Mouse (Mus musculus) forebrain, embryonic 12.5 days (tissue): Measurements from ENCODE around the gene Sat2. TPM values are rescaled to one million over a fixed set of nuclear protein-coding genes. Genes with fewer than 3 reads are reported as not detected.
"Not testable (repeated sequence)": the region's sequence is repeated elsewhere in the genome, so short reads cannot be mapped to it uniquely, and the experiment has no call there.

Experiments used
- ATAC-seq: fragments of 200-750 bp; cut with Nextera tagmentation; 2 replicates; pipeline ENCODE4 v1.8.0; 2017; ENCODE audit warnings: moderate TSS enrichment; ENCODE audit not compliant: low FRiP score
- H3K27ac ChIP-seq: fragments of 300-500 bp; sonication (generic); 2 replicates; pipeline ENCODE4 v1.5.1; 2016; ENCODE audit warnings: mild to moderate bottlenecking
- H3K27me3 ChIP-seq: fragments of 300-500 bp; sonication (generic); 2 replicates; pipeline ENCODE4 v1.6.1; 2016; ENCODE audit warnings: mild to moderate bottlenecking
- H3K36me3 ChIP-seq: fragments of 300-500 bp; sonication (generic); replicated peaks from 2 replicates; pipeline ENCODE4 v1.6.1; 2016; ENCODE audit warnings: mild to moderate bottlenecking
- H3K4me1 ChIP-seq: fragments of 300-500 bp; sonication (generic); 2 replicates; pipeline ENCODE4 v1.6.1; 2016
- H3K4me2 ChIP-seq: fragments of 300-500 bp; sonication (generic); 2 replicates; pipeline ENCODE4 v1.6.1; 2016; ENCODE audit warnings: mild to moderate bottlenecking, moderate library complexity
- H3K4me3 ChIP-seq: fragments of 300-500 bp; sonication (generic); replicated peaks from 2 replicates; pipeline ENCODE4 v1.5.1; 2016; ENCODE audit warnings: mild to moderate bottlenecking
- H3K9ac ChIP-seq: fragments of 300-500 bp; sonication (generic); 2 replicates; pipeline ENCODE4 v1.6.1; 2016; ENCODE audit warnings: mild to moderate bottlenecking
- H3K9me3 ChIP-seq: fragments of 300-500 bp; sonication (generic); 2 replicates; pipeline ENCODE4 v1.6.1; 2016
- WGBS: fragments of 180-500 bp; shearing (Covaris S2); methylation state at CpG from one replicate; pipeline ENCODE4 v1.1.7; 2016; 5-methylcytosine and 5-hydroxymethylcytosine counted together
- polyA plus RNA-seq: library from polyadenylated mRNA; unstranded; fragments of >200 nt; fragmentation: Nextera tagmentation; extraction: Ambion mirVana; gene quantifications from 2 replicates; pipeline ENCODE4 v1.2.1, GENCODE M21; 2016

The Sat2 gene
- polyA plus RNA-seq, 1 experiment from 2014 or later, result 21.5 TPM

GRCm38 (mm10) chr11:69604347-69604746 lies 17.5 kb upstream of the Sat2 start:
- Histone ChIP-seq H3K4me3 (peak overlapping the region; percentile 60), H3K27ac (no peak overlapping the region), H3K9me3 (no peaks in the 10 kb centered on the region), H3K36me3 (no peaks in the 10 kb centered on the region), H3K27me3 (peaks cover 20% of the 10 kb centered on the region), H3K9ac (peak overlapping the region; percentile 75), H3K4me2 (peak overlapping the region; percentile 97), H3K4me1 (peaks cover 36% of the 10 kb centered on the region)
- 64% methylated on average over 3 of the region's 3 CpGs for WGBS
- ATAC-seq, result no peak

- H3K4me1 ChIP-seq, result peaks cover 31% of the 10 kb centered on the region
- WGBS, result under 1% methylated on average over 73 of the region's 73 CpGs
- no peaks in the 10 kb centered on the region for H3K36me3 ChIP-seq
- H3K27ac ChIP-seq, result no peak overlapping the region; the same call in 1 of the 2 replicates
- ATAC-seq, result peak; percentile 62
- peak overlapping the region; percentile 97 for H3K4me2 ChIP-seq
- no peaks in the 10 kb centered on the region for H3K9me3 ChIP-seq
- peak overlapping the region; percentile 75 for H3K9ac ChIP-seq
- H3K27me3 ChIP-seq, result peaks cover 20% of the 10 kb centered on the region
- peak overlapping the region; percentile 60 for H3K4me3 ChIP-seq
Measured at GRCm38 (mm10) chr11:69604795-69605664, 16.8 kb upstream of the Sat2 start.

GRCm38 (mm10) chr11:69605726-69606490 lies 15.9 kb upstream of the Sat2 start, which contains the start of gene Atp1b2:
TSS of gene Atp1b2 (minus strand) at chr11:69605942.
- peaks cover 20% of the 10 kb centered on the region for H3K27me3 ChIP-seq
- 2% methylated on average over 32 of the region's 32 CpGs for WGBS
- peak within 1 kb of the TSS; percentile 75 for H3K9ac ChIP-seq
- H3K9me3 ChIP-seq, result no peaks in the 10 kb centered on the region
- ATAC-seq, result peak; percentile 92
- peaks cover 22% of the 10 kb centered on the region for H3K4me1 ChIP-seq
- peak within 1 kb of the TSS; percentile 60 for H3K4me3 ChIP-seq
- H3K27ac ChIP-seq, result peak within 1 kb of the TSS; percentile 50
- peak within 1 kb of the TSS; percentile 97 for H3K4me2 ChIP-seq
- H3K36me3 ChIP-seq, result no peaks in the 10 kb centered on the region

DNA sequence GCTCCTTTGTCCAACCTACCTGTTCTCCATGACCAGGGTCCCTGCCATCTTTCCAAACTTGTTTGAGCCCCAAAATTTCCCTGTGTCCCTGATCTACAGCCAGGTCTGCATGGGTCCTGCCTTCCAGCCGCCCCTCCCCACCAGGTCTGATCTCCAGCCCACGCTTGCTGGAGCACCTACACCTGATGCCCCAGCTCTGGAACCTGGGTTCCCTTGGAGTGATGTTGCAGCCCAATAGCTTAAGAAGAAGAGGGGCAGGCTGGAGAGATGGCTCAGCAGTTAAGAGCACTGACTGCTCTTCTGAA lies 15.4 kb upstream of the Sat2 start:
- no peak for ATAC-seq
- H3K27me3 ChIP-seq, result peaks cover 17% of the 10 kb centered on the region
- H3K4me2 ChIP-seq, result peak overlapping the region; percentile 97
- 55% methylated on average over 2 of the region's 2 CpGs for WGBS
- peaks cover 20% of the 10 kb centered on the region for H3K4me1 ChIP-seq
- H3K36me3 ChIP-seq, result no peaks in the 10 kb centered on the region
- peak overlapping the region; percentile 60 for H3K4me3 ChIP-seq
- H3K9me3 ChIP-seq, result no peaks in the 10 kb centered on the region
- no peak overlapping the region for H3K9ac ChIP-seq
- no peak overlapping the region for H3K27ac ChIP-seq

- Histone ChIP-seq H3K4me3 (no peak overlapping the region), H3K9me3 (no peaks in the 10 kb centered on the region), H3K27me3 (peaks cover 17% of the 10 kb centered on the region), H3K4me1 (peaks cover 20% of the 10 kb centered on the region), H3K9ac (no peak overlapping the region), H3K4me2 (no peak overlapping the region), H3K36me3 (no peaks in the 10 kb centered on the region), H3K27ac (no peak overlapping the region)
- no peak for ATAC-seq
- WGBS, result 84% methylated on average over 2 of the region's 2 CpGs
Measured at GRCm38 (mm10) chr11:69606832-69607231, 15.0 kb upstream of the Sat2 start.

DNA sequence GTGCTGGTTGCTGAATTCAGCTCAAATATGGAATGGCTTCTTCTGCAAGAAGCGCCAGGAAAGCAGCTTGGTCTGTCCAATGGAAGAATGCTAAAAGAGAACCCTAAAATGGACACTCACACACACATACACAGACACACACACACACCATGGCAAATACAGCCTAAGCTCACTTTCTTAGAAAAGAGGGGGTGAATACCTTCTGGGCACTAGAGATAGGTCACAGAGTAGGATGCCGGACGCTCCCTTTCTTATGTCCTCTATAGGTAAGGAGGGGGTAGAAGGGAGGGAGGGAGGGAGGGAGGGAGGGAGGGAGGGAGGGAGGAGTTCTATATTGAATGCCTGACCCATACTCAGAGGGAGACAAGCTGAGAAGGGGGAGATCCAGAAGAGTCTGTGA lies 13.3 kb upstream of the Sat2 start:
- H3K27ac ChIP-seq, result no peak overlapping the region
- no peak overlapping the region for H3K4me2 ChIP-seq
- no peak overlapping the region for H3K4me3 ChIP-seq
- H3K9me3 ChIP-seq, result no peaks in the 10 kb centered on the region
- no peaks in the 10 kb centered on the region for H3K36me3 ChIP-seq
- no peak overlapping the region for H3K9ac ChIP-seq
- WGBS, result 87% methylated on average over 3 of the region's 3 CpGs
- ATAC-seq, result no peak
- peaks cover 21% of the 10 kb centered on the region for H3K4me1 ChIP-seq
- H3K27me3 ChIP-seq, result peaks cover 10% of the 10 kb centered on the region

GRCm38 (mm10) chr11:69609416-69609815 lies 12.4 kb upstream of the Sat2 start:
- H3K9me3 ChIP-seq, result no peaks in the 10 kb centered on the region
- no peak overlapping the region for H3K27ac ChIP-seq
- no peak overlapping the region for H3K9ac ChIP-seq
- H3K4me1 ChIP-seq, result peaks cover 19% of the 10 kb centered on the region
- H3K4me2 ChIP-seq, result no peak overlapping the region
- no peak for ATAC-seq
- WGBS, result 66% methylated on average over 7 of the region's 7 CpGs
- H3K27me3 ChIP-seq, result peaks cover 3% of the 10 kb centered on the region
- no peaks in the 10 kb centered on the region for H3K36me3 ChIP-seq
- H3K4me3 ChIP-seq, result no peak overlapping the region

DNA sequence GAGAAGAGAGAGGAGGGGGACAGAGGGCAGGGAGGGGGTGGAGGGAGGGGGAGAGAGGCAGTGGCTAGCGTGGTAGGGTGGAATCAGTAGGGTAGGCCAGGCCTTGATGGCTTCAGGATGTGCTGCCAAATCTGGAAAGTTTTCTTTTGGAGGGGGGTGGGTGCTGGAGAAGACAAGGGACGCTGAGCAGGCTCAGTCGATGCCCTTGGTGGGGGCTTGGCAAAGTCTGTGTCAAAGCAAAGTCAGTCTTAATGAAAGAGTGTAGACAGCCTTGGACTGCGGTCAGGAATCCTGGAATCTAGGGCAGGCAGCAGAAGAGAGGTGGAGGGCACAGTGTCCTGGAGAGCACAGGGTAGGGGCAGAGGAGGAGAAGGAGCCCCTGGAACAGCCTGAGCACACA lies 10.9 kb upstream of the Sat2 start:
- 79% methylated on average over 4 of the region's 4 CpGs for WGBS
- Histone ChIP-seq H3K27me3 (peaks cover 1% of the 10 kb centered on the region; the same call in 1 of the 2 replicates), H3K9ac (no peak overlapping the region), H3K9me3 (no peaks in the 10 kb centered on the region), H3K4me1 (peaks cover 10% of the 10 kb centered on the region), H3K4me3 (no peak overlapping the region), H3K4me2 (no peak overlapping the region), H3K36me3 (no peaks in the 10 kb centered on the region), H3K27ac (no peak overlapping the region)
- ATAC-seq, result no peak

- peaks cover 5% of the 10 kb centered on the region for H3K4me1 ChIP-seq
- ATAC-seq, result 0 out of 2 replicates have a peak, but pooled peaks have one; percentile 67
- H3K36me3 ChIP-seq, result no peaks in the 10 kb centered on the region
- H3K27ac ChIP-seq, result no peak overlapping the region
- peak overlapping the region; percentile 29 for H3K4me2 ChIP-seq
- H3K27me3 ChIP-seq, result peaks cover 4% of the 10 kb centered on the region; the same call in 1 of the 2 replicates
- H3K4me3 ChIP-seq, result no peak overlapping the region
- no peaks in the 10 kb centered on the region for H3K9me3 ChIP-seq
- 5% methylated on average over 19 of the region's 19 CpGs for WGBS
- 0 out of 2 replicates have a peak overlapping the region, but pooled peaks have one; percentile 0 for H3K9ac ChIP-seq
Measured at GRCm38 (mm10) chr11:69613553-69614256, 8.1 kb upstream of the Sat2 start.

DNA sequence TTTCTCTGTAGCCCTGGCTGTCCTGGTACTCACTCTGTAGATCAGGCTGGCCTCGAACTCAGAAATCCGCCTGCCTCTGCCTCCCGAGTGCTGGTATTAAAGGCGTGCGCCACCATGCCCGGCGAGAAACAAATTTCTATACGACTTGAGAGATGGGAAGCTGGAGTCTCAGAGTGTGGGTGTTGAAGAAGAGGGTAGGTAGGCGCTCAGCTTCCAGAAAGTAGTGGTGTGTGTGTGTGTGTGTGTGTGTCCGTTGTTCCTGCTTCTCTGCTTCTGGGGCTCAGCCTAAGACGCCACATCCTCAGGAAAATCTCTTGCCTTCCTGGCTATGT lies 7.6 kb upstream of the Sat2 start:
- WGBS, result 56% methylated on average over 11 of the region's 11 CpGs
- not testable (repeated sequence) for H3K4me3 ChIP-seq, H3K27me3 ChIP-seq, H3K4me2 ChIP-seq, H3K27ac ChIP-seq, H3K4me1 ChIP-seq, H3K9ac ChIP-seq, H3K9me3 ChIP-seq, H3K36me3 ChIP-seq, ATAC-seq

DNA sequence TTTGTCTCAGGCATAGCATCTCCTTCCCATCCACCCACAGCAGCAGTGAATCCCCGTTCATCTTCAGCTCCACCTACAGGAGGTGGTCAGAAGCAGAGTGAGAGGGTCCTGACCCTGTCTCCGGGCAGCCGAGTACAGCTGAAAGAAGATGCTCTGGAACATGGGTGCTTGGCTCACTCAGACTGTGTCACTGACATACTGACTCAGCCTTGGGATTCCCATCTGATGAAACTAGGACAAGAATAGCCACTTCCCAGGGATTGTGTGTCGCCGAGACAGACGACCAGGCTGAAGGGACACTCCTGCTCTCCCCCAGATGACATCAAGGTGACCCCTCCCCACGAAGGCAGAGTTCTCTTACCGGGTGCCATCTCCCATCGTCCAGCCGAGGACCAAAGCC lies 5.0 kb upstream of the Sat2 start:
- ATAC-seq, result no peak
- H3K9me3 ChIP-seq, result no peaks in the 10 kb centered on the region

GRCm38 (mm10) chr11:69617805-69618204 lies 4.0 kb upstream of the Sat2 start, which contains the start of gene Shbg:
TSS of gene Shbg (minus strand) at chr11:69617905.
- H3K4me2 ChIP-seq, result no peak within 1 kb of the TSS
- no peak within 1 kb of the TSS for H3K27ac ChIP-seq
- H3K9ac ChIP-seq, result no peak within 1 kb of the TSS
- WGBS, result 82% methylated on average over 5 of the region's 5 CpGs
- peaks cover 4% of the 10 kb centered on the region; the same call in 1 of the 2 replicates for H3K27me3 ChIP-seq
- H3K4me1 ChIP-seq, result peaks cover 18% of the 10 kb centered on the region
- no peak within 1 kb of the TSS for H3K4me3 ChIP-seq
- H3K9me3 ChIP-seq, result no peaks in the 10 kb centered on the region
- H3K36me3 ChIP-seq, result no peaks in the 10 kb centered on the region
- no peak for ATAC-seq

More for the DNA sequence above, 5.0 kb upstream of the Sat2 start:
- WGBS, result 52% methylated on average over 10 of the region's 10 CpGs
- H3K9ac ChIP-seq, result no peak overlapping the region
- H3K27ac ChIP-seq, result no peak overlapping the region
- H3K4me3 ChIP-seq, result no peak overlapping the region
- peaks cover 4% of the 10 kb centered on the region; the same call in 1 of the 2 replicates for H3K27me3 ChIP-seq
- no peaks in the 10 kb centered on the region for H3K36me3 ChIP-seq
- H3K4me1 ChIP-seq, result peaks cover 8% of the 10 kb centered on the region
- no peak overlapping the region for H3K4me2 ChIP-seq
